Mouse (Mus musculus) layer of hippocampus, adult 11-12 months (tissue): ENCODE results near the gene Gm7694.
A peak's percentile ranks its signal among the peaks of the same experiment; 100 is the strongest.

Experiments
- DNase-seq: peaks from one replicate; pipeline ENCODE4 v3.0.0; 2022; ENCODE audit warnings: low spot score

Gene Gm7694

GRCm38 (mm10) chr1:170282415-170283129 lies 23.6 kb downstream of the Gm7694 start:
- no peak for DNase-seq

- no peak for DNase-seq
These were observed 29.1 kb downstream of the Gm7694 start, which contains the start of gene Sh2d1b1 for GRCm38 (mm10) chr1:170277016-170277415. Gene Sh2d1b1 (plus strand): TSS chr1:170277320.

- no peak for DNase-seq
These were observed 32.9 kb downstream of the Gm7694 start for GRCm38 (mm10) chr1:170273252-170273651.

- DNase-seq: no peak
These were observed 35.4 kb downstream of the Gm7694 start for GRCm38 (mm10) chr1:170270696-170271095.

GRCm38 (mm10) chr1:170270281-170270680 lies 35.9 kb downstream of the Gm7694 start:
- no peak for DNase-seq

- DNase-seq: peak; percentile 89
These were observed 50.6 kb downstream of the Gm7694 start for GRCm38 (mm10) chr1:170255560-170255910.

- no peak for DNase-seq
These were observed 51.1 kb downstream of the Gm7694 start for GRCm38 (mm10) chr1:170254893-170255559.
